Mouse (Mus musculus) testis, adult 2 months (tissue): ENCODE results near the gene Baz2b.

Experiments used
- CTCF ChIP-seq: fragments of 200-500 bp; IDR thresholded peaks from 2 replicates; pipeline ENCODE4 v1.5.1; 2012; ENCODE audit warnings: low read depth, mild to moderate bottlenecking, inconsistent platforms, low read length, moderate library complexity; ENCODE audit not compliant: control insufficient read depth, insufficient read depth, insufficient replicate concordance
- POLR2A ChIP-seq: fragments of 200-500 bp; IDR thresholded peaks from 2 replicates; pipeline ENCODE4 v1.6.1; 2012; ENCODE audit warnings: low read depth, mild to moderate bottlenecking, inconsistent platforms, low read length, moderate library complexity; ENCODE audit not compliant: control insufficient read depth

DNA sequence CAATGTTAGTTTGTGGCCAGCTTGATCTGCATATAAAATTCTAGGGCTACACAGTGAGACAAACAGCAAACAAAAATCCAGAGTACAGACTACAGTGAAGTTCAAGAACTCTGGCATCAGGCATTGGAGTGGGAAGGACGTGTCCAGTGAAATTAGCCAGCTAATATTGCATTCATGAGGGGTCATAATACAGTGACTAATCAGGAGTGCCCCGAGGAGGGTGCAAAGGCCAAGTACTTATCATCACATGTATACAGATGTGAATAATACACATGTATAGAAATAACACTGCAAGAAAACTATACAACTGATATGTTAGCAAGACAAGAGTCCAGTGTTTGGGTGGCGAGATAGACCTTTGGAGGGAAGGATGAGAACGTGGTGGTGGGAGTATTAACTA is 43.1 kb upstream of the Baz2b start:
- no peak for TF ChIP-seq CTCF
- no peak for TF ChIP-seq POLR2A
